In the genomic region with DNA sequence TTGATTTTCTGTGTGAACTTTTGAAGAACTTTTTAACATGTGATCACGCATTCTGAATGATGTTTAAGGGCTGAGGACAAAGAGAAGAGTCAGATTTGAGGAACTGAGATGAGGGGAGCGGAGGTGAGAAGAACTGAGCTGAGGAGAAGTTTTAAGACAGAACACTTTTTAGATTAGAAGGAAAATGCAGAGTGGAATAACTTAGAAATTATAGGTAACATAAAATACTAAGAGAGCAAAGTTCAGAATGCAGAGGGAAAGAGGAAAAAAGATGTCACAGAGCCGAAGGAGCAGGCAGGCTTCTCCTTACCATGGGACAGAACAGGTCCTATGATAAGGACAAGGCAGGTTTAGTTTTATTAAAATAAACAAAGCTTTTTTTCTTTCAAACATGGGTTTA, we compare ENCODE assay signal across 16 mouse cellular contexts.
"Had no signal": no experiment of that assay in that cellular context is flagged by ENCODE, and none has a peak within 500 bp of the region (broad histone marks: within the 10 kb centered on the region; RNA-seq: fewer than 3 reads in every experiment).

No protein-coding gene starts in this region.

- DNase-seq: cerebellum, adult 9-10 months; cerebellum, adult 9-11 months; cerebellum, postnatal 10 days; cerebellum, postnatal 14 days; cerebellum, postnatal 25 days; cerebellum, postnatal 36 days; embryo, embryonic 11 days; forebrain, postnatal 0 days; gastrocnemius, adult 2 months; gastrocnemius, postnatal 10 days; gastrocnemius, postnatal 14 days; gastrocnemius, postnatal 25 days; gastrocnemius, postnatal 36 days; heart, adult 11 months; heart, adult 18-20 months; heart, adult 2 months had no signal
